Mouse (Mus musculus): ENCODE measurements around the gene Zfp143.

DNA sequence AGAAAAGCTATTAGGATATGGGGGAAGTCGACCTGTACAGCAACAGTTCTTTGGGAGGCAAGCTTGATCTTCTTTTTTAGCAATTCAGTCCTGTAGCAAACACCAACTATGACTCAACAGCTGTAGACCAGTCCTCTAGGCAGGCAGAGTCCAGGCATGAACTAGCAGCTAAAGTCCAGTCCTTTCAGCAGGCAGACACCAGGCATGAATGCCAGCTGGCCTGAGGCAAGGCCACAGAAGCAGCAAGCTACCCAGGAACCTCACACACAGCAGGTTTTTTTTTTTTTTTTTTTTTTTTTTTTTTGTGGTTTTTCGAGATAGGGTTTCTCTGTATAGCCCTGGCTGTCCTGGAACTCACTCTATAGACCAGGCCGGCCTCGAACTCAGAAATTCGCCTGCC lies 73.0 kb downstream of the Zfp143 start:
- no peak for TF ChIP-seq CTCF (conservative IDR thresholded peaks at IDR 0.05 in 1 of 2, IDR thresholded peaks at IDR 0.05 in 1 of 2; ENCODE audit: low read depth in 2 of 2, low read length in 2 of 2)
- no peak for TF ChIP-seq POLR2A (IDR thresholded peaks at IDR 0.05; ENCODE audit: low read depth, low read length)
- no peak for TF ChIP-seq HCFC1 (IDR thresholded peaks at IDR 0.05; ENCODE audit: low read depth, low read length)
- TF ChIP-seq RAD21 (IDR thresholded peaks at IDR 0.05; ENCODE audit: low read depth, low read length): no peak
- TF ChIP-seq MEF2A (IDR thresholded peaks at IDR 0.05; ENCODE audit: borderline replicate concordance, low read depth, low read length): no peak
- no peak for TF ChIP-seq BHLHE40 (IDR thresholded peaks at IDR 0.05; ENCODE audit: low read depth, low read length)
- TF ChIP-seq MAFK (IDR thresholded peaks at IDR 0.05; ENCODE audit: insufficient replicate concordance, low read length): no peak
- TF ChIP-seq MAX (IDR thresholded peaks at IDR 0.05; ENCODE audit: low read length): no peak
- no peak for TF ChIP-seq GABPA (IDR thresholded peaks at IDR 0.05; ENCODE audit: insufficient replicate concordance, low read depth, low read length)
- no peak for TF ChIP-seq JUND (conservative IDR thresholded peaks at IDR 0.05; ENCODE audit: low read depth, low read length)
- no peak for TF ChIP-seq CHD2 (IDR thresholded peaks at IDR 0.05; ENCODE audit: low read length)

Data from CH12.LX (cell line).